Mouse (Mus musculus) adrenal gland, postnatal 4 days (tissue): ENCODE data around the gene Ier5l. TPM values are rescaled to one million over a fixed set of nuclear protein-coding genes. Genes with fewer than 3 reads are reported as not detected.

Experiments used
- DNase-seq, 2 experiments: peaks; one replicate each; pipeline ENCODE4 v3.0.0; 2021 to 2022; ENCODE audit warnings: low spot score in 2 of 2, mixed read lengths in 2 of 2
- total RNA-seq, 2 experiments: library from RNA; stranded (reverse); gene quantifications; 2 replicates each; pipeline ENCODE4 v1.2.3; 2021

Ier5l gene
- total RNA-seq, 2 experiments from 2014 or later: 10.6 to 11.6 TPM

DNA sequence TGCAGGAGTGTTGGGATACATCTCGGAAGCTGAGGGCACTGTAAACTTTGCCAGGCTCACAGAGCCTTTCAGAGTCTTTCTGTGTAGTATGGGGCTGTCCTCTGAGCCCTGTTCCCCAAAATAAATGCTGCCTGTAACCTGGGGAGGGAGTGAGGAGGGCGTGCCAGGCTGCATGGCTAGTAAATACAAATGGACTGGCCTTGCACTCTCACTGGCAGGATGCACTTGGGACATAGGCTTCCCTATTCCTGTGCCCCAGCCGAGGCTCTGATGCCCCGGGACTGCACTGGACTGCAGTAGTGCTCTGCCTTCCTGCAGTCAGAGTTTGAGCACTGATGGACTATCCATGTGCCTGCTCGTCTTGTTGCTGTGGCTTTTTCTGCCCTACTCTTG is 31.5 kb downstream of the Ier5l start:
- no peak for DNase-seq

DNA sequence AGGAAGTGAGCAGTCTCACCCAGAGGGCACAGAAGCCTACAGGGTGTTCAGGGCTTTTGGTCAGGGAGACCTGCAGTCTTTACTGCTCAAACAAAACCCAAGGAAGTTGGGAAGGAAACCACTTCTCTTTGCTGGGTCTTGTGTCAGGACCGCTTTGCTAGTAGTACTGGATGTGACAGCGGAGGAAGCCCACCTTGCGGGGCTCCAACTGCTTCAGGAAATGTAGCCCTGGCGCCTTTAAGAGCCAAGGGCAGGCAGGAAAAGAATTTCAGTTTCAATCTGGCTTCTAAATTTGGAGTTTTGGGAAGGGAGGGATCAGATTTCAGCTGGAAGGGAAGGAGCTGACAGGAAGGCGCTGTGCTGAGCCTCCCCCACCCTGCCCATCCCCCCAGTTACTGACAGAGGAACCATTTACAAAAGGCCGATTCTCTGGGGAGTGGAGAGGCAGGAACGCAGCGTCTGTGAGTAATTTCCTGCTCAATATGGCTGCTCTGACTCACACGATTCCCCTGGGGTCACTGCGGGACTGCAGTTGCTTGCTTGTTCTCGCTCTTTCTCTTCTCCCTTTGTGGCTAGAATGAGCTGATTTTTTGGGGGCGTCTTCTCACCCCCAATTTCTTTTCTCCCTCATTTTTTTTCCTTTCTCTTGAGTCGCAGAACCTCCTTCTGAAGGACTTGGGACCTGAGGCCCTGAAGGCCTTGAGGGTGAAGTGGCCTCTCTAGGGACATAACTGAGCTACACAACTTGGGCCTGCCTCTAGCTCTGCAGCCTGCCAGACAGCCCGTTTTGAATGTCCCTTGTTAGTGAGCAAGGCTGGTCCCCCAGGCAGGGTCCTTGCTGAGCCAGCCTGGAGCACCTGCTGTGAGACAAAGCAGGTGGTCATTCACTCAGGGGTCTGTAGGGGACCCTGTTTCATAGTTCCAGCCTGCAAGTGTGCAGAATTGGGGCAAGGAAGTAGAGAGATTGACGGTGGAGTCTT is 32.2 kb downstream of the Ier5l start:
- peak in 1 of 2 experiments; percentile 59 for DNase-seq

DNA sequence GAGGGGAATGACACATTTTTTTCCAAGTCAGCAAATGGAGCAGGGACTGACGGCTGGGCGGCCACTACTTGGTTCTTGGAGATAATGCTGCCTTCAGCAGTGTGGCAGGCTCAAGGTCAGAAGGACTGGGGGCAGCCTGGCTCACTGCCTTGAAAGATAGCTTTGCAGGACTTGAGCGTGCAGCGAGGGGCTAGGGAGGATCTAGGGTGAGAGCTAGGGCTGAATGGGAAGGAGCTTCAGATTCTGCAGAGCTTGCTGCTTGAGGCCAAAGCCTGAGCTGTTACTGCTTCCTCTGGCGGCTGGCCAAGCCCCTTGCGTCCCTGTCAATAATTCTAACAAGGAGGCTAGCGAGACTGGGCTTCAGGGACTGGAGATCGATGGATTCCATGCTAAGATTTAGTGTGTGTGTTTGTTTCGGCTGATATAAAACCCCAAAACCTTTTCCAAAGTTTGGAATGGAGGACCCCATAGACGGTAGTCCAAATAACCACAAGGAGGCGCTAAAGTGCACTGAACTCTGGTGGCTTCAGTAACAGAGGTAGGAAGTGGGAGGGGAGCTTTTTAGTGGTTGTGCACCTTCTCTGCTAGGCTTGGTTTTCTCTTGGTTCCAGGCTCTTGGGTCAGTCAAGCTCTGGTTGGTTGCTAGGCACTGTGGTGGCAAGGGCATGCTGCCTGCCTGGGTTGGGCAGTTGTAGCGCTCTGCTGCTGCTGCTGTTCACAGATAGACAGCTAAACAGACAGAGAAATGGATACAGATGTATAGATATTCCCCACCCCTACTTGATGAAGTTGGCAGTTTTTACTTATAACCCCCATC is 33.1 kb downstream of the Ier5l start:
- DNase-seq: peak; percentile 24 to 51

DNA sequence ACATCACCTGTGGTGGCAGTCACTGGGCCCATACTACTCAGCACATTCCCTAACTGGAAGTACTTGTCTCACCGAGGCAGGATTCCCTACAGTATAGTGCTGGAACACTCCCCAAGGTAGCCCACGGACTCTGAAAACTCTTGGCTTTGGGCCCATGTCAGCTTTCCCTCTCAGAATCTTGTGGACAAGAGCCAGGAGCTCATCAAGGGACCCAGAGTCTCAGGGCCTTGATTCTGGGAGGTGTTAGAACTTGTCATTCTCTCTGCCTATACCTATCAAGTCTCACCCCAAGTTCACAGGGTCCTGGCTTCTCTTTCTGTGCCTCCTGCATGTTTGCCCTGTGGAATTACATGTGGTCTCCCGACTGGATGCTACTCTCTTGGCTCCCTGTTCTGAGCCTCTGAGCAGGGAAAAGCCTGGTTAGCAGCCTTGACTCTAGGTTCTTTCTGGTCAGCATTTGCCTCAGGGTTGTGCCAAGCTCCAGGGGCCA is 33.8 kb downstream of the Ier5l start:
- DNase-seq: no peak

DNA sequence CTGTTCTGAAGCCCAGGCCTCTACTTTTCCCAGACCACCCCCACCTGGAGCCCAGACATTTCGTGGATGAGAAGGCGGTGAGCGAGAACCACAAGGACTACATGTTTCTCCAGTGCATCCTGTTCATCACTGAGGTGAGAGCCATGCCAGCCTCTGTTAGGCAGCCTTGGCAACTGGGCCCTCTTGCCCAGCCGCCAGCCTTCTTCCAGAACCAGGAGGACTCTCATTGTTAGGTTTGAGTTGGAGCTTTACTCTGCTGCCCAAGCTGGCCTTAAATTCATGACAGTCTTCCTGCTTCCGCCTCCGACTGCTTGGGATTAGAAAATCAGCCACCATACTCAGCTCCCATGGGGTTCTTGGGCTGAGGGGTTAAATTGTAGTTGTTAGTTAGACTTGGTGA is 34.4 kb downstream of the Ier5l start:
- no peak for DNase-seq

DNA sequence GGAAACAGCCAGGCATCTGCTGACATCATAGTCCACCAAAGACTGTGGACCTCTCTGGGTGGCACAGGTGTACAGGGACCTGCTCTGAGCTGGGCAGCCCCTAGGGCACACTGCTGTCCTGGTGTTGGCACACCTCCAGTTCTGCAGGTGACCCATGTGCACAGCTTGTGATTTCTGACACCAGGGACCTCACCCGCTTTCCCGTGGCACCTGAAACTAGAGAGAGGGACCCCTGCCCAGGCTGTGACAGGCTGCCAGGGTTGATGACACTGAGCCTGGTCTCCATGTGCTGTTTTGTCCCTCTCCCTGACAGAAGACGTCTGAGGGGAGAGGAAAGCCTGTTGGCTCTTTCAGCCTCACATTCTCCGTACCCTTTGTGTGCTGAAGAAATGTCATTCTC is 36.2 kb downstream of the Ier5l start:
- DNase-seq: no peak

DNA sequence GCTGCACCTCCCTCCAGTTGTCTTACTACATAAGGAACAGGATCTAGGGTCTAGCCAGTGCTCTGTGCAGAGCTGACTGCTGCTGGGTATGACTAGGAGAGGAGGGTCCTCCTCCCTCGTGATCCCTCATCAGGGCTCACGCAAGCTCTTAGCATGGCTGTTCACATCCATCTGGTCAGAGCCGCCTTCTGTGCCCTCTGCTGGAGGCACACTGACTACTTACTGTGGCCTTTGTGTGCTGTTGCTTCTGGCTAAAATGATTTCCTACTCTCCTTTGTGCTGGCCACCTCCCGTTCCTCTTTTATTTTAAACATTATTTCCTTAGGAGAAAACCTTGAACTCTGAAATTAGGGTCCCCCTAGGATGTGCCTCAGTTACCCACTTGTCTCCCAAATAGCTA is 37.2 kb downstream of the Ier5l start:
- DNase-seq: no peak

DNA sequence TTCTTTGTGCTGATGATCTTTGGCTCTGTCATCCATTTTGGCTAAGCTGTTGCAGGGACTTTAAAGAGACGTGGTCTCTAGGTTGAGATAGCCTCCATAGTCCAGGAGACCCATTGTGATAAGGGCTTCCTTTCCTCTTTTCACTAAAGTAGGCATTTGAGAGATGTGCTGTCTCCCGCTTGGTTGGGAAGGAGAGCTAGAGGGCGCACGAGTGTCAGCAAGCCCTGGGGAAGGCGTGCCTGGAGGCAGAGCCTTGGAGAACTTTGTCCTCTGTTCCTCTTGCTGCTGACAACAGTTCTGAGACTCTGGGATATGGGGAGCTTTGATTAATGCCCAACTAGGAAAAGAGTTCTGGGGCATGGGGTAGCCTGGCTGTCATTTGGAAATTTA is 37.9 kb downstream of the Ier5l start:
- no peak for DNase-seq

DNA sequence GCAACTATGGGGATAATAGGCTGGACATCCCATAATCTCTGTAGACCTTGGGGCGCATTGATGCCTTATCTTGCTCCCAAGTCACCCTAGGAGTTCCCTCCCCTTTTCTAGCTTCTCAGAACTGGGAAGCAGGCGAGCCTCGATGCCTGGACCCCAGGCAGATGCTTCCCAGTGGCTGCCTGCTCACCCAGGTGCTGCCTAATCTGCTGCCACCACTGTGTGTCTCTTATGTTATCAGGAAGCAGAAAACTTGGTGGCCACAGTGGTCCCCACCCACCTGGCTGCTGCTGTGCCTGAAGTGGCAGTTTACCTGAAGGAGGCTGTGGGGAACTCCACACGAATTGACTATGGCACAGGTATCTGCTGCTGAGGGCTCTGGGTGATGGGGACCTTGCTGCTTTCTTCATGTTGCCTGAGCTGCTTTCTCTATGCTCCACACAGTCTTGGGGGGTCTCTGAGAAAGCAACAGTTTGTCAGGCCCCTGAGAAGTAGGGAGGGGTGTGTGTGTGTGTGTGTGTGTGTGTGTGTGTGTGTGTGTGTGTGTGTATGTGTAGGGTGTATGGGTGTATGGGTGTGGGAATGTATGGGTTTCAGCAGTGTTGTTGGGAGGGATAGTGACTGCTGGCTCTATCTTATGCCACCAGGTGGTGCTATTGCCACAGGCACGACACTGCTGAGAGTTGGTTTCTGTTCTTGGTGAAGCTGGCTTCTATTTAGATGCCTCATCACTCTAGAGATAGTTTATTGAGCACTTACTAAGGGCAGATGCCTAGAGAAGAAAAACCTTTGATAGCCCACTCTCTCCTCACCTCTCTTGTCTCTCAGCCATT is 38.5 kb downstream of the Ier5l start:
- peak in 1 of 2 experiments; percentile 37 for DNase-seq

DNA sequence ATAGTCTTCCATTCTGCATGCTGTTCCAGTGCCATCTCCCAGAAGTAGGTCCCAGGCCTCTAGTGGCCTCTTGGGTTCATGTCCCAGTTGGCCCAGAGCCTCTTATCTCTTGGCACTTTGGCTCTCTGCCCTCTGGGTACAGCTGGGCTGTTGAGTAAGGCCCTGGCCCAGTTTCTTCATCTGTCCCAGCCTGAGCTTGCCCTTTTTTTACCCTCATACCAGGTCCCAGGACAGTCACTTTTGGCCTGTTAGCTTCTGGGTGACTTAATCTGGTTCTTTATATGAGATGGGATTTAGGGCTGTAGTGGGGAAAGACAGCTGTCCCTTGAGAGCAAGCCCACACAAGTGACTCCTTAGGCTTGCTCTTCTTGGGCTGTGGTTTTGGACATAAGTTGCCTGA is 44.9 kb downstream of the Ier5l start:
- peak in 1 of 2 experiments; percentile 42 for DNase-seq

Other genes starting within 250 kb of the Ier5l start
- gene Lrrc8a, start 236.5 kb downstream of the Ier5l start, total RNA-seq: 10 to 100 TPM; 46.2 to 47.3 TPM
- gene Gm28035, start 233.7 kb downstream of the Ier5l start, total RNA-seq: 1 to 10 TPM; 1.3 TPM
- gene Phyhd1, start 208.0 kb downstream of the Ier5l start, total RNA-seq: 10 to 100 TPM; 15.4 to 16.6 TPM
- gene Gm28038, start 193.2 kb downstream of the Ier5l start, total RNA-seq: not detected
- gene Dolk, start 187.9 kb downstream of the Ier5l start, total RNA-seq: 10 to 100 TPM; 36.0 to 36.5 TPM
- 10 to 100 TPM; 46.9 TPM for gene Nup188, start 187.8 kb downstream of the Ier5l start, total RNA-seq
- 100 to 1,000 TPM; 106 to 107 TPM for gene Sh3glb2, start 114.9 kb downstream of the Ier5l start, total RNA-seq
- 10 to 100 TPM; 65.1 to 71.1 TPM for gene Miga2, start 110.0 kb downstream of the Ier5l start, total RNA-seq
- gene Dolpp1, start 82.0 kb downstream of the Ier5l start, total RNA-seq: 10 to 100 TPM; 25.9 to 33.9 TPM
- gene Crat, start 58.4 kb downstream of the Ier5l start, total RNA-seq: 10 to 100 TPM; 77.6 to 90.3 TPM
- gene Ptpa, start 58.2 kb downstream of the Ier5l start, total RNA-seq: 100 to 1,000 TPM; 165 to 169 TPM
- gene Cstad, start 120.8 kb upstream of the Ier5l start, total RNA-seq: 1 to 10 TPM; 6.7 to 7.3 TPM